Mouse (Mus musculus): Measurements from ENCODE around the gene Gltpd2. TPM values are rescaled to one million over a fixed set of nuclear protein-coding genes. Genes with fewer than 3 reads are reported as not detected.
A peak's percentile ranks its signal among the peaks of the same experiment; 100 is the strongest.
"Not testable (repeated sequence)": the region's sequence is repeated elsewhere in the genome, so short reads cannot be mapped to it uniquely, and the experiment has no call there.

The Gltpd2 gene
- total RNA-seq, 2 experiments from 2014 or later: not detected

DNA sequence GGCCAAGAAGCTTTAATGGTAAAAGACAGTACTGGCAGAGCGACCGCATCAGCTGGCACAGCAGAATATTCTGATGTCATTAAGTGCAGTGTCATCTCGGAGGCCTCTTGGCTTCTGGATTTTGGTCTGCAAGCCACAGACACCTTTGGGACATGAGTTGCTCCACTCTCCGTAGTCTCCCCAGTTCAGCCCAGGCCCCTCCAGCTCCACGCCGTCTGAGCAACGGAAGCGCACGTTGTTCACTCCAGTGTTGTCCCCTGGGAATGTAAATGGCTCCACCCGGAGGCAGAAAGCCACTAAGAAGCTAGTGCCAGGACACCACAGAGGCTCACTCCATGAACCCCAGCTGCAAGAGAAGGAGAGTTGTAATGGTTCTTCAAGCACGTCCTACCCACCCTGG lies 5.5 kb upstream of the Gltpd2 start:
- intact Hi-C loops (cut with DNase I): no loop called here
- DNase-seq (ENCODE audit: low spot score): peak; percentile 44

DNA sequence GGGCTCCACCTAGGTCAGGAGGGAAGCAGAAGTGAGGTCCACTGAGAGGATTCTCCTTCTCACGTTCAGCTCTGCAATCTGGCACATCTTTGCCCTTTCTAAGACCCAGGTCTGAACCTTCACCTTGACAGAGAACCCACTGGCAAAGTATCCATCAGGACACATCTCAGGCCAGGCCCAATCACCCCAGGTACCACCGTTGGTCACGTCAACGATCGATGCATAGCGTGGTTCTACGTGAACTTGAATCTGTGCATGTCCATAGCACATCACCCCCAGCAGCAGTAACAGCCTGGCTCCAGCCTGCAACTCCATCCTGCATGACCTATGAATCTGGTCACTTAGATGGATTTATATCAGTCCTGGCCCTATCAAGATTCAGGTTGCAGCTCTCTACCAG lies 4.7 kb upstream of the Gltpd2 start, which contains the start of gene Vmo1:
Gene Vmo1 (minus strand): TSS at position 329 of the 400 bp plus-strand sequence.
- DNase-seq (ENCODE audit: low spot score): no peak
- intact Hi-C loops (cut with DNase I): no loop called here

DNA sequence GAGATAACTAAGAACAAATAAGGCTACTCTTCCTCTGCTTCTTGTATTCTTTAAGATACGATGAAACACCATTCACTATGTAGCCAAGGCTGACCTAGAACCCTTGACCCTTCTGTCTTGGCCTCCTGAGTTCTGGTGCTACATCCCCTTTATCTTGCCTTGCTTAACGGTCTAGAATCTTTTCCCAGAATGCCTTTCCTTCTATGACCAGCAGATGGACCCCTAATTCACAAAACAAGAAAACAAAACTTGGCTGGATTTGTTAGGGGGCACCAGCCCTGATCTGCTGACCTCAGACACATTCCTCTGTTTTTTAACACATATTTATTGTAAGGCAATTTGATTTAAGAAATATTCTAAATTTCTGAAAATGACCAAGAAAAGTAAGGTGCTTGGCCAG lies 2.6 kb upstream of the Gltpd2 start:
- no peak for DNase-seq (ENCODE audit: low spot score)
- intact Hi-C loops (cut with DNase I): loop anchor here (1.0 to 5.0 kb wide), 3 partner anchors 89 to 238 kb away; no protein-coding TSS in a partner anchor

DNA sequence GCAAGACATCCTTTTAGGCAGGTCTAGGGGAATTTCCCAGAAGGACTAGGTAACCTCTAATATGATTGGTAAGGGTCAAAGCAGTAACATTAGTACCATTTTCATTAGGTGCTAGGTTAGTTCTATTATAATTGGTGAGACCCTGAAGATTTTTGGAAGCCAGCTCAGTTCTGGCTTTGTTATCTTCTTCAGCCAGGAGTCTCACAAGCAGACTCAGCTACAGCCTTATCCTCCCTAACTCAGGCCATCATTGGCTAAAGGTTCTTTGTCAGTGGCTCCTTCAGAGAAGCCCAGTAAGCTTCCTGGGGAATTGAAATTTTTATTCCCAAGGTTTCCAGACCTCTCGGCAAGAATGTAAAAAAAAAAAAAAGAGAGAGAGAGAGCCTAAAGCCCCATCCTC lies 560 bp upstream of the Gltpd2 start:
- intact Hi-C loops (cut with DNase I): loop anchor here (5.0 kb wide), 1 partner anchor 109 kb away; no protein-coding TSS in a partner anchor
- no peak for DNase-seq (ENCODE audit: low spot score)

DNA sequence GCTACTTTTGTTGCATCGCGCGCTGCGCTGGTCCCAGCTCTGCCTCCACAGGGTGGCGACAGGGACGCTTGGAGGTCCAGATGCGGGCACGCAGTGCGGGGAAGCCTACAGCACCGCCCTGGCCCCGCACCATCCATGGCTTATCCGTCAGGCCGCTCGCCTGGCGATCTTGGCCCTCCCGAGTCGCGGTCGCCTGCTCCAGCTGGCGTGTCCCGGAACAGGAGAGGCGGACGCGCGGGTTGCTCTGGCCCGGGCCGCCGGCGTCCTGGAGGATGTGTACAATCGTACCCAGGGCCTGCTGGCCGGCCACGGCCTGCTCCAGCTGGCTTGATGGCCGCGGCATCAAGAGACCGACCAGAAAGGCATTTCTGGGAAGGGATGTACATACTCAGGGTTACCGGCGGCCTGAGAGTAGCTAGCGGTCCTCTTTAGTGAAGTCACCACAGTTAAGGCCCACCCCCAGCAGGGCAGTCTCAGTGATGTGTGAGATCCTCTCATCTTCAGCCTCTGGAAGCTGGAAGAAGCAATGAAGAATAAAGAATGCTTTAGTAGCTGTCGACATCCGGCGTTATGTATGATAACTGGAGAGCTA lies 1.3 kb downstream of the Gltpd2 start:
- intact Hi-C loops (cut with DNase I): no loop called here
- peak; percentile 34 for DNase-seq (ENCODE audit: low spot score)

DNA sequence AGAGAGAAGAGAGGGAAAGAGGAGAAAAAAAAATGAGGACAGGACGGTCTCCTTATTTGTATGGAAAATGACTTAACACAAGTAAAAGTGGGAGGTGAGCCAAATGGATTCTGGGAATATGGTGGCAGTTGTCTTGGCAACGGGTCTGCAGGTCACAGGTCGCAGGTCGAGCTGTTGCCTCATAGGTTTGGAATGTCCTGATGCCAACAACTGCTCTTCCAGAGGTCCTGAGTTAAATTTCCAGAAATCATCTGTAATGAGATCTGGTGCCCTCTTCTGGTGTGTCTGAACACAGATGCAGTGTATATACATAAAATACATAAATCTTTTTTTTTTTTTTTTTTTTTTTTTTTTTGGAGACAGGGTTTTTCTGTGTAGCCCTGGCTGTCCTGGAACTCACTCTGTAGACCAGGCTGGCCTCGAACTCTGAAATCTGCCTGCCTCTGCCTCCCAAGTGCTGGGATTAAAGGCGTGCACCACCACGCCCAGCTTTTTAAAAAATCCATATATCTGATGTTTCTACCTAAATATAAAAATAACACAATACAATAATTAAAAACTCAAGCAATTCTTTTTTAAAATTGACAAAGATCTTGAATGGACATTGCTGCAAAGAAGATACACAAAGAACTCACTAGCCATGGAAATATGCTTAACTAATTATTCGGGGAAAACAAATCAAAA lies 4.5 kb downstream of the Gltpd2 start:
- DNase-seq (ENCODE audit: low spot score); intact Hi-C loops (cut with DNase I): not testable (repeated sequence)

DNA sequence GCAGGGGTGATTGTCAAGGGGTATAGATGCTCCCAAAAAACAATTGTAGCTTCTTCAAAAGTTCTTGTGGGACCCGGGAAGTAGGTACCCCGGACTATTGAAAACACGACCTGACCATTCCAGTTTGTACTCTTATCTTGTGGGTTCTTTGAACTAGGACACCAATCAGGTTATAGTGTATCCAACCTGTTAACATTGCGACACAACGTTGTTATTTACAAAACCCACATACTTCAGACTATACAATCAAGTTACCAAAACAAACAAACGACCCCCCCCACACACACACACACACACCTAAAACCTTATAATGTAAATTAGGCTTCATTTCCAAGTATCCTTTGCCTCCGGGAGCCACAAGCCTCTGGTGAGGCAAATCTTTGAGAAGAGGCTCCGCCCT lies 5.8 kb downstream of the Gltpd2 start:
- intact Hi-C loops (cut with DNase I): no loop called here
- no peak for DNase-seq (ENCODE audit: low spot score)

DNA sequence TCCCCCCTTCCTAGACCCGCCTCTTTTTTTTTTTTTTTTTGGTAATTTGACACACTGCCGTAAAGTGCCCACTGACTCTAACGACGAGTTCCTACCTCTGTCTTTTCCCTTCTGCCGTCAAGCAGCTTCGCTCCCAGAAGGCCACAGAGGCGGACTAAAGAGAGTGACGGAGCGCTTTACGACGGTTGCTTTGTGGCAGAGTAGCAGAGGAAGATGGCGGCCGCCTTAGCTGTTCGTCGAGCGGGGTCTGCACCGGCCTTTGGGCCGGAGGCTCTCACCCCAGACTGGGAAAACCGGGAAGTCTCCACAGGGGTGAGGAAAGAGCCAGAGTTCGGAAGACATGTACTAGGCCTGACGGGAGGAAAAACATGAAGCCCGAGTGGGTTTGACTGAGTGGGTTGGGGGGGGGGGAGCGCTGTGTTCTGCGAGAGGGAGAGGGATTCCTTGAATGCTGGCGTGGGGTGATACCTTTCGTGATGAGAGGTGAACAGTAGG lies 6.2 kb downstream of the Gltpd2 start, which contains the start of gene Psmb6:
Gene Psmb6 (plus strand): TSS at position 184 of the 495 bp plus-strand sequence.
- peak; percentile 88 for DNase-seq (ENCODE audit: low spot score)
- intact Hi-C loops (cut with DNase I): no loop called here

DNA sequence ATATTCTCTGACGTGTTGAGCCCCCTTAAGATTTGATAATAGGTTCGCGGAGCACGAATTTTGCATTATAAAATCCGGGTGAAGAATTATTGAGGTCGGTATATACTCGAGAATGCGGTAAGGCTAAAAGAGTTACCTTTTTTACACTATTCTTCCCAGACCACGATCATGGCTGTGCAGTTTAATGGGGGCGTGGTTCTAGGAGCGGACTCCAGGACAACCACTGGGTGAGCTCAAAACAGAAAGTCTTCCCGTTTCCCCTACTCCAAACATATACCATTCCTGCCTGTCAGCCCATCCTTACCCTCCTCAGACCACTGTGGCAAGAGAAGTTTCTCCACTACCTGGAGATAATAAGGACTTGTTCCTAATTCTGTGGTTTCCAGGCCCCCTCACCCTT lies 6.7 kb downstream of the Gltpd2 start:
- intact Hi-C loops (cut with DNase I): no loop called here

DNA sequence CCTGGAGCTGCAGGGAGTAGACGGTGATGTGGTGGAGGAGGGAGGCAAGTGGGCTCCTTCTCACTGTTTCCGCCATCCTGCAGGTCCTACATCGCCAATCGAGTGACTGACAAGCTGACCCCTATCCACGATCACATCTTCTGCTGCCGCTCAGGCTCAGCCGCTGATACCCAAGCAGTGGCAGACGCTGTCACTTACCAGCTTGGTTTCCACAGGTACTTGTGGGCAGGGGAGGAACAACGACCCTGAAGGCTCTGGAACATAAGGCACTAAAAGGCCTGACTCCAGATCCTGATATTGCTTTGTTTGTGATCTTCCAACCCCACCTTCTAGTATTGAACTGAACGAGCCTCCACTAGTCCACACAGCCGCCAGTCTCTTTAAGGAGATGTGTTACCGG lies 7.2 kb downstream of the Gltpd2 start:
- intact Hi-C loops (cut with DNase I): no loop called here
- no peak for DNase-seq (ENCODE audit: low spot score)

More for the DNA sequence above, 6.7 kb downstream of the Gltpd2 start:
- DNase-seq (ENCODE audit: low spot score): no peak

DNA sequence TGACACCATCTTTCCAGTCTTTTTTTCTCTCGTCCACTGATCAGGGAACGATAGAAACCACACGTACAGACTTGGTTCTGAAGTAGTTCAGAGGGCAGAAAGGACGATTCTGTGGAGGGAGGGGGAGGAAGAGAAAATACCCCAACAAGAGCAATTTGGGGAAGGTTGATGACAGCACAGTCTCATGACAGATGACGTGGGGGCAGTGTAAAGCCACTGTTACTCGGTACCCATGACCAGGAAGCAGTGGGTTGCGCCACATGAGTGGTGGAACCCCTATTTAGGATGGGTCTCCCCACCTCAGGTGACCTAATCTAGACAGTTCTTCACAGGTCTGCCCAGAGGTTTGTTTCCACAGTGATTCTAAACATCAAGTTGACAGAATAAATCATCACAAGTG lies 9.6 kb downstream of the Gltpd2 start:
- intact Hi-C loops (cut with DNase I): no loop called here
- DNase-seq (ENCODE audit: low spot score): no peak

DNA sequence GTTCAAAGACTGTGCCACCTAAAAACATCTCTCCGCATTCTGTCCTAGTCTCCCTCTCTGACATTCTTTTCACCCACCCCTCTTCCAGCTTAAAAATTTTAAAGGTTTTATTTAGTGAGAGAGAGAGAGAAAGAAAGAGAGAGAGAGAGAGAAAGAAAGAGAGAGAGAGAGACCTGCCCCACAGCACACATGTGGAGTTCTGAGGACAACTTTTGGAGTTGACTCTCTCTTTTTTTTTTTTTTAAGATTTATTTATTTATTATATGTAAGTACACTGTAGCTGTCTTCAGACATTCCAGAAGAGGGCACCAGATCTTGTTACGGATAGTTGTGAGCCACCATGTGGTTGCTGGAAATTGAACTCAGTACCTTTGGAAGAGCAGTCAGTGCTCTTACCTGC lies 12.1 kb downstream of the Gltpd2 start:
- DNase-seq (ENCODE audit: low spot score); intact Hi-C loops (cut with DNase I): not testable (repeated sequence)

DNA sequence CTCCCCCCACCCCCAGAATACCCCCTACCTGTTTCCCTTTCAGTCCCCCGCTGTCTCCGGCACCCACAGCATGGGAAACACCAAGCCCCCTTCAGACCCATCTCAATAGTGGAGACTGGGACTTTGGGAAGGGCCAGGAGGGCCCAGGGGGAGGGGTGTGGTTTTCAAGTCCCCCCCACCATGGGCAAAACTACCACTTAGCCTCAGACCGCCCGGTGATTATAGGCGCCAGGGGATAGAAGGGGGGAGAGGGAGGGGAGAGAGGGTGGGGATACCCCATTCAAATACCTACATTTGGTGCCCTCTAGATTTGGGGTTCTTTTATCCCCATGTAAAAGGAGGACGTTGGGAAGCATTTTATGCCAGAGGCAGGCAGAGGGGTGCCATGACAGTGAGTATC lies 13.8 kb downstream of the Gltpd2 start, which contains the start of gene Gm40193:
Gene Gm40193 (minus strand): TSS at position 101 of the 400 bp plus-strand sequence.
- no peak for DNase-seq (ENCODE audit: low spot score)
- intact Hi-C loops (cut with DNase I): no loop called here

DNA sequence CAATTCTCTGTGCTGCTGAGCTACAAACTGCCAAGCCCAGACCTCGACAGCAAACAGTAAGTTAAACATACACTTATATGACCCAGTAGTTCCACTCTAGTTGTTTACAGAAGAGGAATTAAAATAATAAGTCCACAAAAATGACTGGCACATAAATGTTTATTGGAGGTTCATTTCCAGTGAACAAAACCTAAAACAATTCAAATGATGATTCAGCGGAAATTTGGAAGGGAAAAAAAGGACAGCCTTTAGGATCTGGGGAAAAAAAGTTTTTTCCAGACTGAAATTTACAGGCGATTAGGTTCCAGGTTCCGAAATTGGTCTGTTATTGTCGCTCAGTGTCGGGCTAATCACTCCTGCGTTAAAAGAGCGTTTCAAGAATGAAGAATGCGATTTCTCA lies 20.4 kb downstream of the Gltpd2 start:
- no peak for DNase-seq (ENCODE audit: low spot score)
- intact Hi-C loops (cut with DNase I): no loop called here

DNA sequence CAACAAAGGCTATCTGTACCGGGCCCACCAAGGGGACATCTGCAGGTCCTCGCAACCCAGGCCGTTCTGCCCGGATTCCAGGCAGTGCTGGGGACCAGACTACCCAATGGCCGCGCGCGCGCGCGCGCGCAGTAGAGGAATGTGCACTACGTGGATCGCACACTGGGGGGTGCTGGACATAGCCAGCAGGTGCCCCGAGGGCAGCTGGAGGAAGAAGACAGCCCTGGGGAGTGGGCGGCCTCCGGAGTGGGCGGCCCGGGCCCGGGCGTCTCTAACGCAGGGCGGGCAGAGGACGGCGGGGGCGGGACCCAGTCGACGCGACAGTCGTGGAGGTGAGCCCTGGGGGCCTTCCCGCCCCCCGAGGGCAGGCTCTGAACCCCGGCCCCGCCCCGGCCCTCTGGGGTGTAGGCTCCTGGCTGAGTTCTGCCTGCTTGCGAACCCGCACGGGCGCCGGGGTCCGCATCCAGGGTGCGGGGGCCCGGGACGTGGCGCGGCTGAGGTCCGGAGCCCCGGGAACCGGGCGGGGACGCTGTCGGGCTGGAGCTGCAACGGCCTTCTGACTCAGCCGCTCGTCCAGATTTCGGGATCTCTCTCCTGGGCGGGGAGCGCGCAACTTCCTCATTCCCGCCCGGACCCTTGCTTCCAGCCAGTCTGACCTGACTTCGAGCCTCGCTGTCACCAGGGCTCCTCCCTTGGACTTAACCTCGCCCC lies 21.0 kb downstream of the Gltpd2 start, which contains the start of gene Pld2:
Gene Pld2 (plus strand): TSS at position 188 of the 711 bp plus-strand sequence.
- DNase-seq (ENCODE audit: low spot score): peak; percentile 84
- intact Hi-C loops (cut with DNase I): loop anchor here (1.0 to 2.0 kb wide), 2 partner anchors 23 to 65 kb away; partner anchors contain the start of gene Mink1

DNA sequence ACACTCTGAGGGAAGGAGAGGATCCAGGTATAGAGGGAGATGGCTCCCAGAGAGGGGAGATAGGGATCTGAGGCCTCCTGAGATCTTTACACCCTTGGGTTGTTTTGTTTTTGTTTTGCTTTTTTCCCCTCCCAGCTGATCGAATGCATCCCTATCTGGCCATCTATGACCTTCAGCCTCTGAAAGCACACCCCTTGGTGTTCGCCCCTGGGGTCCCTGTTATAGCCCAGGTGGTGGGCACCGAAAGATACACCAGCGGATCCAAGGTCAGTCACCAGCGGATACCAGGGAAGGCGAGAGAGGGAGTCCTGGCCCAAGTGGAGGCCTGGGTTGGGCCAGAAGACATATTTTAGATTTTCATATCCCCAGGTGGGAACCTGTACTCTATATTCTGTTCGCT lies 21.9 kb downstream of the Gltpd2 start:
- no peak for DNase-seq (ENCODE audit: low spot score)
- intact Hi-C loops (cut with DNase I): loop anchor here (1.0 to 2.0 kb wide), 2 partner anchors 22 to 64 kb away; partner anchors contain the start of gene Mink1

DNA sequence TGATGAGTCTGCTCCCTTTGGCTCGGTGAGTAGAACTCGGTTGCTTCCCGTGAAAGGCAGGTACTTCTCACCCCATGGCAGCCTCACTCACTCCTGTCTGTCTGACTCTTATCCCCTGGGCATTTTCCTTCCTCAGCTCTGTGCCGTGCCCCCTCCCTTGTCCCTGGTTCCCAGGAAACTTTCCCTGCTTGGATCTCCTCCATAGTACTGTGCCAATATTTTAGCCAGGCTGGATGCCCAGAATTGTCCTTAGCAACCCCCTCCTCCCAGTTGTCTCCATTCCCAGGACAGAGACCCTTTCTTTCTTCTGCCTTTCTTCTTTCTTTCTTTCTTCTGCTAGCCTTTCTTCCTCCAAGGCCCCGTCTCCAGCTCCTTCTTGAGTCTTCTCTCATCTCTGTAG lies 22.4 kb downstream of the Gltpd2 start:
- intact Hi-C loops (cut with DNase I): loop anchor here (2.0 kb wide), 1 partner anchor 21 kb away; the partner anchor contains the start of gene Mink1

DNA sequence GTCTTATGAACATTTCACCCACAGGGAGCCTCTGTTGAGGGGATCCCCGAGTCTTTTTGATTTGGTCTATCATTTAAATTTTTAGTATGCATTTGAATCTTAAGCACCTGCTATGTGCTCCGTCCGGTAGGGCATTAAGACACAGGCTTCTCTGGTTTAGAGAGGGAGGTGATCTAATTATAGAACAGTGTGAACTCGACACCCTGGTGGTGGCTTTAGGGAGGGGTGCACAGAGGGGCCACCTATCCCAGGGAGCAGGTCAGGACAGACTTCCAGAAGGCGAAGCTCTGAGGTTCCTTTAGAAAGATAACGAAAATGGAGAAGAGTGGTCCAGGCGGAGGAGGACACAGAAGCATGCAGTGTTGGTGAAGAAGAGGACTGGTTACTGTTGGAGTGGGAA lies 25.5 kb downstream of the Gltpd2 start:
- intact Hi-C loops (cut with DNase I): no loop called here
- DNase-seq (ENCODE audit: low spot score): no peak

More for the DNA sequence above, 22.4 kb downstream of the Gltpd2 start:
- DNase-seq (ENCODE audit: low spot score): no peak

DNA sequence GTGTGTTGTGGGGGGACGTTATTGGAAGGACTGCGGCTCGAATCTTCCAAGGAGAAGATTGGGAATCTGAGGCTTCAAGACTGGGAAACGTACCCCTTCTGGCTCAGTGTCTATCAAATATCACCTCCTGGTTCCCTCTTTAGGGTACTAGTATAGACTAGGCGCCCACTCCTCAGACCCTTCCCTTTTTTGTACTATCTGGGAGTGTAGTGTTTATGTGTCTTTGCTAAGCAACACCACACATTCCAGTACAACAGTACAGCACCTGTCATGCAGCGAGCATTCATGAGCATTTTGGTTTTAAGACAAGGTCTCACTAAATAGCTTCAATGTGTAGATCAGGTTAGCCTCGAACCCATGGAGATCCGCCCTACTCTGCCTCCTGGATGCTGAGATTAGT lies 32.5 kb downstream of the Gltpd2 start:
- intact Hi-C loops (cut with DNase I): no loop called here
- no peak for DNase-seq (ENCODE audit: low spot score)

DNA sequence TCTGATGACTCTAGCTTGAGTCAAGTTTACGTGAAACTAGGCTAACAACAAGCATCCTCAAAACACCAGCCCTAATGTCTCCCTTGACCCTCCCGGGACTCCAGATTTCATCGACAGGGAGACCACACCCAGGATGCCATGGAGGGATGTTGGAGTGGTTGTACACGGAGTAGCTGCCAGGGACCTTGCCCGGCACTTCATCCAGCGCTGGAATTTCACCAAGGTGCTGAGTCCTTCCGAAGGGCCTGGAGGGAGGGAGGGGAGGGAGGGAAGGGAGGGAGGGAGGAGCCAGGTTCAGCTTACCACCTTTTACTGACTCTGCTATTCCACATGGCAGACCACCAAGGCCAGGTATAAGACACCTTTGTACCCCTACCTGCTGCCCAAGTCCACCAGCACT lies 34.9 kb downstream of the Gltpd2 start:
- intact Hi-C loops (cut with DNase I): no loop called here
- DNase-seq (ENCODE audit: low spot score): no peak
